Mouse (Mus musculus) CH12.LX (cell line): ENCODE data around the gene Pcdh7. TPM values are rescaled to one million over a fixed set of nuclear protein-coding genes. Genes with fewer than 3 reads are reported as not detected.

Experiments used
- DNase-seq: peaks from one replicate; pipeline ENCODE4 v3.0.0-alpha.2; 2013; ENCODE audit errors: extremely low read depth
- H3K27ac ChIP-seq: 2 replicates; pipeline ENCODE4 v1.5.1; 2012; ENCODE audit warnings: low read depth, mild to moderate bottlenecking, control low read depth, moderate library complexity; ENCODE audit not compliant: insufficient read depth
- H3K27me3 ChIP-seq: replicated peaks from 2 replicates; pipeline ENCODE3; 2012; ENCODE audit warnings: inconsistent platforms
- H3K36me3 ChIP-seq, 2 experiments: replicated peaks in 1 of 2; 2 replicates each; pipeline versions ENCODE3 to v1.6.1; 2012; ENCODE audit warnings: inconsistent platforms in 1 of 2, low read length in 1 of 2, mild to moderate bottlenecking in 1 of 2, mixed read lengths in 1 of 2, moderate library complexity in 1 of 2; ENCODE audit not compliant: control insufficient read depth in 1 of 2, insufficient read depth in 1 of 2
- H3K4me1 ChIP-seq, 2 experiments: 2 replicates each; pipeline ENCODE4 v1.6.1; 2012; ENCODE audit warnings: inconsistent platforms in 1 of 2, moderate library complexity in 1 of 2; ENCODE audit not compliant: insufficient read depth in 2 of 2, control insufficient read depth in 1 of 2
- H3K4me2 ChIP-seq: 2 replicates; pipeline ENCODE4 v1.6.1; 2012; ENCODE audit warnings: low read depth, mild to moderate bottlenecking, control low read depth; ENCODE audit not compliant: poor library complexity, insufficient read depth, severe bottlenecking
- H3K4me3 ChIP-seq, 3 experiments: fragments of 150-350 bp in 1 of 3; sonication (generic) in 1 of 3; replicated peaks in 1 of 3; 2 replicates each; pipeline versions ENCODE3 to v1.5.1; 2011 to 2012; ENCODE audit warnings: low read depth in 2 of 3, low read length in 2 of 3, mild to moderate bottlenecking in 2 of 3, moderate library complexity in 2 of 3, control low read depth in 1 of 3, improper control_type of control experiment in 1 of 3, inconsistent platforms in 1 of 3, mixed read lengths in 1 of 3; ENCODE audit not compliant: poor library complexity in 1 of 3
- H3K79me2 ChIP-seq: replicated peaks from 2 replicates; pipeline ENCODE4 v1.6.1; 2012; ENCODE audit warnings: mild to moderate bottlenecking, moderate library complexity; ENCODE audit not compliant: control insufficient read depth, poor library complexity, insufficient read depth, severe bottlenecking; ENCODE audit errors: extremely low read depth
- H3K9ac ChIP-seq: 2 replicates; pipeline ENCODE4 v1.6.1; 2012; ENCODE audit warnings: low read depth, mild to moderate bottlenecking, control low read depth, moderate library complexity; ENCODE audit not compliant: insufficient read depth
- H3K9me3 ChIP-seq: replicated peaks from 2 replicates; pipeline ENCODE3; 2012; ENCODE audit warnings: low read length, inconsistent platforms, mixed read lengths
- E2F4 ChIP-seq: IDR thresholded peaks from 2 replicates; pipeline ENCODE4 v1.6.1; 2011; ENCODE audit warnings: low read depth, low read length, improper control_type of control experiment; ENCODE audit not compliant: insufficient replicate concordance
- HCFC1 ChIP-seq: IDR thresholded peaks from 2 replicates; pipeline ENCODE4 v1.6.1; 2012; ENCODE audit warnings: low read depth, mild to moderate bottlenecking, inconsistent platforms, low read length, improper control_type of control experiment
- JUND ChIP-seq: conservative IDR thresholded peaks from 2 replicates; pipeline ENCODE4 v1.6.1; 2011; ENCODE audit warnings: low read depth, low read length, improper control_type of control experiment
- MAFK ChIP-seq: IDR thresholded peaks from 2 replicates; pipeline ENCODE4 v1.6.1; 2011; ENCODE audit warnings: low read length, improper control_type of control experiment; ENCODE audit not compliant: insufficient replicate concordance
- NELFE ChIP-seq: IDR thresholded peaks from 2 replicates; pipeline ENCODE4 v1.6.1; 2011; ENCODE audit warnings: low read depth, low read length, improper control_type of control experiment
- NRF1 ChIP-seq: IDR thresholded peaks from 2 replicates; pipeline ENCODE4 v1.6.1; 2014; ENCODE audit warnings: low read depth, mild to moderate bottlenecking, inconsistent platforms, low read length, improper control_type of control experiment, moderate library complexity
- SIN3A ChIP-seq: IDR thresholded peaks from 2 replicates; pipeline ENCODE4 v1.6.1; 2012; ENCODE audit warnings: low read length, improper control_type of control experiment, inconsistent platforms
- SMC3 ChIP-seq: IDR thresholded peaks from 2 replicates; pipeline ENCODE4 v1.6.1; 2011; ENCODE audit warnings: low read depth, low read length, improper control_type of control experiment
- USF2 ChIP-seq: conservative IDR thresholded peaks from 2 replicates; pipeline ENCODE4 v1.6.1; 2011; ENCODE audit warnings: low read depth, low read length, improper control_type of control experiment
- ZC3H11A ChIP-seq: IDR thresholded peaks from 2 replicates; pipeline ENCODE4 v1.6.1; 2012; ENCODE audit warnings: low read depth, mild to moderate bottlenecking, inconsistent platforms, low read length, improper control_type of control experiment
- ZMIZ1 ChIP-seq: IDR thresholded peaks from 2 replicates; pipeline ENCODE4 v1.6.1; 2012; ENCODE audit warnings: low read depth, mild to moderate bottlenecking, inconsistent platforms, low read length, improper control_type of control experiment
- dilution Hi-C: fragments of 300-500 bp; cut with MboI; formaldehyde crosslinking; loops from 2 replicates; pipeline ENCODE4 v1.14.3; 2020; ENCODE audit warnings: low sequenced_read_pairs; ENCODE audit not compliant: extremely low pct_unique_long_range_greater_than_20kb, extremely low pct_ligation_motif_present
- in situ Hi-C: fragments of 300-500 bp; cut with MboI; formaldehyde crosslinking; loops from 3 replicates; pipeline ENCODE4 v1.14.3; 2019; ENCODE audit warnings: low sequenced_read_pairs, low pct_ligation_motif_present, low pct_unique_long_range_greater_than_20kb, mixed read lengths
- polyA plus RNA-seq: library from polyadenylated mRNA; unstranded; fragments of >175 nt; gene quantifications from 2 replicates; pipeline ENCODE4 v1.2.1, GENCODE M21; 2012; ENCODE audit warnings: low read depth; ENCODE audit not compliant: insufficient read length
- total RNA-seq, 2 experiments: library from RNA; depleted of rRNA; stranded (reverse); fragments of 300-350 nt in 1 of 2; fragments of >200 nt in 1 of 2; gene quantifications; 2 replicates each; pipeline ENCODE4 v1.2.3; 2012 to 2014

Pcdh7 gene
- total and polyA plus RNA-seq, 3 experiments: not detected

- in situ Hi-C loops: no loop called here
- DNase-seq: no peak
- Histone ChIP-seq H3K4me3 (no peak overlapping the region), H3K36me3 (no peaks in the 10 kb centered on the region), H3K9ac (no peak overlapping the region), H3K27me3 (no peaks in the 10 kb centered on the region), H3K9me3 (peaks cover 11% of the 10 kb centered on the region), H3K27ac (no peak overlapping the region), H3K4me1 (no peaks in the 10 kb centered on the region), H3K79me2 (no peaks in the 10 kb centered on the region), H3K4me2 (no peak overlapping the region)
- TF ChIP-seq E2F4 (no peak), SIN3A (no peak), ZC3H11A (no peak), SMC3 (no peak), USF2 (no peak), MAFK (no peak), NELFE (no peak), JUND (no peak), NRF1 (no peak), HCFC1 (no peak), ZMIZ1 (no peak)
- dilution Hi-C loops: no loop called here
These were observed 457.8 kb downstream of the Pcdh7 start for GRCm38 (mm10) chr5:58175532-58175931.
